8 mouse cellular contexts compared by ENCODE assay signal in the genomic region with DNA sequence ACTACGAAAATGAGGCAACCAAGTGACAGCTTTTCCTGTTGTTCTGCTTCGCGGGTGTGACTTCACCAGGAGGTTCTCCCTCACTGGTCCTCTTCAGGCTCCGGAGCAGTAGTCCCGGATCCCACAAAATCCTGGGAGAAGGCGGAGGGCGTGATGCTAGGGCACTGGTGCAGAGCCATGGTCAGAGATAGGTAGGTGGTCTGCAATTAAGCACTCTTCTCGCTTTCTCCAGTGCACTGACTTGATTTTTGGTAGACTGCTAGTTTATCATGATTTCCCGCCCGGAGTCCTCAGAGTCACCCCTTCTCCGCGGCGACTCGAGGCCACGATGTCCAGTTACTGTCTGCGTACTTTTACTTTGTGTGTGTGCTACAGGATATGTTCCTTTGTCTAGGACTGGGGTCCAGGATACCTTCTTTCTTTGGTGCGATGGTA. TPM values are rescaled to one million over a fixed set of nuclear protein-coding genes. Genes with fewer than 3 reads are reported as not detected.
A peak's percentile ranks its signal among the peaks of the same experiment; 100 is the strongest.
DNase-seq lines count a peak whose midpoint lies in the region; ATAC-seq and TF ChIP-seq lines count a peak whose summit lies in the region.

No protein-coding gene starts in this region.

- H3K4me1 ChIP-seq in hindbrain, postnatal 0 days (ENCODE audit: insufficient read depth, low read length), result no peaks in the 10 kb centered on the region

- peak; percentile 28 for DNase-seq in kidney, postnatal 10 days
- no peak for DNase-seq in kidney, postnatal 25 days
- peak; percentile 43 for DNase-seq in embryo, embryonic 9.5 days (ENCODE audit: extremely low spot score)
- no peak for DNase-seq in hindbrain, postnatal 0 days (ENCODE audit: low spot score)
- DNase-seq in neural tube, embryonic 10.5 days (ENCODE audit: extremely low spot score, low spot score), result peak; percentile 51
- no peak for DNase-seq in adrenal gland, postnatal 14 days
- no peak for DNase-seq in layer of hippocampus, postnatal 25 days (ENCODE audit: extremely low spot score in 1 of 2, low spot score in 1 of 2)

- H3K9me3 ChIP-seq in hindbrain, postnatal 0 days (ENCODE audit: low read length), result peaks cover 2% of the 10 kb centered on the region; the same call in 1 of the 2 replicates

- WGBS in hindbrain, postnatal 0 days, result 22% methylated on average over 17 of the region's 17 CpGs

- H3K27ac ChIP-seq in hindbrain, postnatal 0 days, result no peak overlapping the region

- H3K36me3 ChIP-seq in hindbrain, postnatal 0 days (ENCODE audit: insufficient read depth, low read length), result no peaks in the 10 kb centered on the region

- no peak overlapping the region for H3K9ac ChIP-seq in hindbrain, postnatal 0 days (replicated peaks; ENCODE audit: low read length)

- no peak for TF ChIP-seq CTCF in hindbrain, postnatal 0 days (IDR thresholded peaks at IDR 0.05; ENCODE audit: low read depth)

- H3K4me2 ChIP-seq in hindbrain, postnatal 0 days (ENCODE audit: low read depth, low read length), result 0 out of 2 replicates have a peak overlapping the region, but pooled peaks have one; percentile 13

- no peak for ATAC-seq in hindbrain, postnatal 0 days
- no peak for ATAC-seq in CD4-positive, CD25-positive, alpha-beta regulatory T cell, adult 4 months

- no peak overlapping the region for H3K4me3 ChIP-seq in hindbrain, postnatal 0 days (ENCODE audit: low read length)

- peaks cover 84% of the 10 kb centered on the region for H3K27me3 ChIP-seq in hindbrain, postnatal 0 days (ENCODE audit: insufficient read depth, low read length)

RNA-seq across cellular contexts. Expression of a gene that starts 4.9 kb away (rescaled TPM):
- not detected in 2 replicates for total RNA-seq in hindbrain, postnatal 0 days (2014; rRNA removed)
- not detected in 2 replicates for polyA plus RNA-seq in hindbrain, postnatal 0 days (2015; fragmentation: Nextera tagmentation; extraction: Ambion mirVana)
- under 1 TPM in 1 of 2 experiments, not detected in 1; 0.74 TPM for polyA plus RNA-seq in CD4-positive, CD25-positive, alpha-beta regulatory T cell, adult 4 months (2017; shearing (Covaris generic))
- 0.74 TPM in 1 of 2 replicates, not detected in the other for total RNA-seq in adrenal gland, postnatal 14 days (2021)
- under 1 TPM; 0.42 to 0.57 TPM for total RNA-seq in layer of hippocampus, postnatal 25 days (2021)

RNA-seq across cellular contexts. Expression of a gene that starts 20.9 kb away (rescaled TPM):
- total RNA-seq in hindbrain, postnatal 0 days (2014; rRNA removed), result 67.7 and 136 TPM in 2 replicates
- polyA plus RNA-seq in hindbrain, postnatal 0 days (2015; fragmentation: Nextera tagmentation; extraction: Ambion mirVana), result 2.2 and 10.5 TPM in 2 replicates
- not detected for polyA plus RNA-seq in CD4-positive, CD25-positive, alpha-beta regulatory T cell, adult 4 months (2017; shearing (Covaris generic))
- 203 and 342 TPM in 2 replicates for total RNA-seq in adrenal gland, postnatal 14 days (2021)
- 10 to 100 TPM; 22.3 to 38.6 TPM for total RNA-seq in layer of hippocampus, postnatal 25 days (2021)

RNA-seq across cellular contexts. Expression of a gene that starts 21.2 kb away (rescaled TPM):
- total RNA-seq in hindbrain, postnatal 0 days (2014; rRNA removed), result 468 and 587 TPM in 2 replicates
- 0.84 and 1.2 TPM in 2 replicates for polyA plus RNA-seq in hindbrain, postnatal 0 days (2015; fragmentation: Nextera tagmentation; extraction: Ambion mirVana)
- polyA plus RNA-seq in CD4-positive, CD25-positive, alpha-beta regulatory T cell, adult 4 months (2017; shearing (Covaris generic)), result 1 to 10 TPM in 1 of 2 experiments, not detected in 1; 4.8 TPM
- total RNA-seq in adrenal gland, postnatal 14 days (2021), result 207 and 301 TPM in 2 replicates
- 10 to 100 TPM; 15.7 to 30.9 TPM for total RNA-seq in layer of hippocampus, postnatal 25 days (2021)

RNA-seq across cellular contexts. Expression of a gene that starts 26.7 kb away (rescaled TPM):
- total RNA-seq in hindbrain, postnatal 0 days (2014; rRNA removed), result 20.6 and 39.3 TPM in 2 replicates
- polyA plus RNA-seq in hindbrain, postnatal 0 days (2015; fragmentation: Nextera tagmentation; extraction: Ambion mirVana), result 5.1 and 5.5 TPM in 2 replicates
- 1 to 10 TPM; 5.4 to 6.7 TPM for polyA plus RNA-seq in CD4-positive, CD25-positive, alpha-beta regulatory T cell, adult 4 months (2017; shearing (Covaris generic))
- total RNA-seq in adrenal gland, postnatal 14 days (2021), result 104 and 144 TPM in 2 replicates
- 10 to 100 TPM; 64.2 to 71.4 TPM for total RNA-seq in layer of hippocampus, postnatal 25 days (2021)

RNA-seq across cellular contexts. Expression of a gene that starts 28.3 kb away (rescaled TPM):
- total RNA-seq in hindbrain, postnatal 0 days (2014; rRNA removed), result 477 and 856 TPM in 2 replicates
- polyA plus RNA-seq in hindbrain, postnatal 0 days (2015; fragmentation: Nextera tagmentation; extraction: Ambion mirVana), result 13.5 and 16.6 TPM in 2 replicates
- not detected for polyA plus RNA-seq in CD4-positive, CD25-positive, alpha-beta regulatory T cell, adult 4 months (2017; shearing (Covaris generic))
- total RNA-seq in adrenal gland, postnatal 14 days (2021), result 114 and 174 TPM in 2 replicates
- 10 to 100 TPM in 1 of 2 experiments, 1 to 10 TPM in 1; 7.1 to 18.2 TPM for total RNA-seq in layer of hippocampus, postnatal 25 days (2021)

Comparison
In these comparisons a context has a peak if more than half of its experiments do, and no peak if none do; other contexts are left out.
1. DNase-seq: peak in kidney, postnatal 10 days (single experiment), embryo, embryonic 9.5 days (single experiment) and neural tube, embryonic 10.5 days (single experiment); none in kidney, postnatal 25 days (0 of 2), hindbrain, postnatal 0 days (single experiment), adrenal gland, postnatal 14 days (single experiment) and layer of hippocampus, postnatal 25 days (0 of 2).